In the genomic region with DNA sequence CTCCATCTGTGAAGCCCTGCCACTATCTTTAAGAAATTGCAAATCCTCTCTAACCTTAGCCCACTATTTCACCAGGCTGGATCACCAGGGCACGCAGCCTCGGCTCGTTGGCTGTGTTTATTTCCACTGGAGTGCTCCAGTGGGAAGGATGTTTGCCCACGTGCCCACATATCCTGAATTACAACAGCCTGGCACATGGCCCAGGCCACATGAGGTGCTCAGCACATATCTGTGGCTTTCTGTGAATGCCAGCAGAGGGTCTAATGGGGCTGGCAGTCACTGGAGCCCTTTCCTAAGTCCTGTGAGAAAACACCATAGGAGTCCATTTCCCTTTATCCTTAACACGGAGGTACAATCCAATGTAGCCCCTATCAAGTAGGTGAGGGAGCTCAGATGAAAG, we compare ENCODE assay signal across 29 mouse cellular contexts. TPM values are rescaled to one million over a fixed set of nuclear protein-coding genes. Genes with fewer than 3 reads are reported as not detected.
DNase-seq lines count a peak whose midpoint lies in the region; ATAC-seq lines count a peak whose summit lies in the region.
"Had no signal": no experiment of that assay in that cellular context is flagged by ENCODE, and none has a peak within 500 bp of the region (broad histone marks: within the 10 kb centered on the region; RNA-seq: fewer than 3 reads in every experiment).

No protein-coding gene starts in this region.

- H3K9ac ChIP-seq in hindbrain, embryonic 13.5 days, result no peak overlapping the region
- H3K9ac ChIP-seq: forebrain, postnatal 0 days; hindbrain, embryonic 12.5 days; liver, embryonic 12.5 days; neural tube, embryonic 12.5 days had no signal

- H3K9me3 ChIP-seq in hindbrain, embryonic 13.5 days, result no peaks in the 10 kb centered on the region
- H3K9me3 ChIP-seq: G1E; heart, embryonic 10.5 days; hindbrain, embryonic 12.5 days; liver, embryonic 12.5 days; midbrain, embryonic 10.5 days; neural tube, embryonic 12.5 days had no signal

- no peak for ATAC-seq in erythroblast, adult 5-6 weeks (replicated peaks; ENCODE audit: low FRiP score, poor library complexity, severe bottlenecking)
- no peak for ATAC-seq in hindbrain, embryonic 13.5 days (ENCODE audit: low FRiP score)
- ATAC-seq: forebrain, postnatal 0 days; inflammation-experienced regulatory T-cells, adult 6 months; liver, embryonic 12.5 days had no signal

- H3K4me3 ChIP-seq in hindbrain, embryonic 13.5 days, result no peak overlapping the region
- H3K4me3 ChIP-seq: heart, embryonic 10.5 days; hindbrain, embryonic 12.5 days; left cerebral cortex, adult 2 months; liver, embryonic 12.5 days; midbrain, embryonic 10.5 days; neural tube, embryonic 12.5 days had no signal

- H3K27ac ChIP-seq in hindbrain, embryonic 13.5 days, result no peak overlapping the region
- H3K27ac ChIP-seq: heart, embryonic 10.5 days; hindbrain, embryonic 12.5 days; left cerebral cortex, adult 2 months; liver, embryonic 12.5 days; midbrain, embryonic 10.5 days; neural tube, embryonic 12.5 days had no signal

- no peaks in the 10 kb centered on the region for H3K27me3 ChIP-seq in hindbrain, embryonic 13.5 days
- H3K27me3 ChIP-seq: hindbrain, embryonic 12.5 days; neural tube, embryonic 12.5 days had no signal

- 74% methylated on average over 5 of the region's 5 CpGs for WGBS in hindbrain, embryonic 13.5 days

- H3K36me3 ChIP-seq in hindbrain, embryonic 13.5 days, result no peaks in the 10 kb centered on the region
- H3K36me3 ChIP-seq: G1E; heart, embryonic 10.5 days; hindbrain, embryonic 12.5 days; liver, embryonic 12.5 days; midbrain, embryonic 10.5 days; neural tube, embryonic 12.5 days had no signal

- DNase-seq in heart, postnatal 10 days, result peak; percentile 19 to 30
- DNase-seq in heart, postnatal 14 days, result no peak
- DNase-seq in NIH3T3 (ENCODE audit: low read depth), result peak; percentile 71
- peak; percentile 68 to 80 for DNase-seq in lung, adult 18-20 months
- peak; percentile 36 to 68 for DNase-seq in lung, postnatal 4 days
- no peak for DNase-seq in right cerebral cortex, postnatal 36 days (ENCODE audit: low spot score in 2 of 2)
- DNase-seq: cerebellum, adult 9-10 months; forebrain, postnatal 0 days; kidney, postnatal 36 days; thymus, adult 18-20 months; thymus, postnatal 4 days had no signal

- intact Hi-C loops in heart, postnatal 10 days (cut with DNase I), result no loop called here
- intact Hi-C loops in heart, postnatal 14 days (cut with DNase I), result loop anchor here (10.0 kb wide), 1 partner anchor 292 kb away; no protein-coding TSS in a partner anchor

- 0 out of 2 replicates have a peak, but pooled peaks cover 4% of the 10 kb centered on the region for H3K4me1 ChIP-seq in hindbrain, embryonic 13.5 days (replicated peaks)
- H3K4me1 ChIP-seq: hindbrain, embryonic 12.5 days; liver, embryonic 12.5 days; neural tube, embryonic 12.5 days had no signal

- H3K4me2 ChIP-seq in hindbrain, embryonic 13.5 days, result no peak overlapping the region
- H3K4me2 ChIP-seq: hindbrain, embryonic 12.5 days; liver, embryonic 12.5 days; neural tube, embryonic 12.5 days had no signal

RNA-seq across cellular contexts. Expression of a gene that starts 5.8 kb away (rescaled TPM):
- 1 to 10 TPM in 1 of 2 experiments, under 1 TPM in 1; 0.97 to 1.1 TPM for total RNA-seq in heart, postnatal 10 days (2021)
- total RNA-seq in heart, postnatal 14 days (2021), result under 1 TPM; 0.29 to 0.88 TPM
- total RNA-seq in erythroblast, adult 5-6 weeks (2015; ENCODE audit: low replicate concordance), result 0.84 TPM in 1 of 2 replicates, not detected in the other
- 0.51 TPM in 1 of 2 replicates, not detected in the other for total RNA-seq in erythroblast, adult 5-6 weeks (2017; ENCODE audit: low replicate concordance)
- 0.13 and 0.22 TPM in 2 replicates for polyA plus RNA-seq in hindbrain, embryonic 13.5 days (2015; fragmentation: Nextera tagmentation; extraction: Ambion mirVana)
- total RNA-seq: common myeloid progenitor, adult 5-6 weeks; forebrain, postnatal 0 days; G1E had no signal
- polyA plus RNA-seq: embryonic facial prominence, embryonic 11.5 days; G1E; inflammation-experienced regulatory T-cells, adult 6 months had no signal

RNA-seq across cellular contexts. Expression of a gene that starts 27.0 kb away (rescaled TPM):
- not detected for total RNA-seq in heart, postnatal 10 days (2021)
- not detected for total RNA-seq in heart, postnatal 14 days (2021)
- not detected in 2 replicates for total RNA-seq in erythroblast, adult 5-6 weeks (2015; ENCODE audit: low replicate concordance)
- total RNA-seq in erythroblast, adult 5-6 weeks (2017; ENCODE audit: low replicate concordance), result not detected in 2 replicates
- not detected in 2 replicates for polyA plus RNA-seq in hindbrain, embryonic 13.5 days (2015; fragmentation: Nextera tagmentation; extraction: Ambion mirVana)
- total RNA-seq: common myeloid progenitor, adult 5-6 weeks; G1E; gastrocnemius, postnatal 4 days had no signal
- polyA plus RNA-seq: embryonic facial prominence, embryonic 11.5 days; forebrain, postnatal 0 days; G1E; heart, embryonic 10.5 days; heart, postnatal 0 days; hindbrain, embryonic 12.5 days; inflammation-experienced regulatory T-cells, adult 6 months; kidney, embryonic 14.5 days; limb, embryonic 11.5 days; liver, embryonic 12.5 days; lung, embryonic 16.5 days; midbrain, embryonic 10.5 days; stomach, embryonic 14.5 days had no signal

Comparison
In these comparisons a context has a peak if more than half of its experiments do, and no peak if none do; other contexts are left out.
1. DNase-seq: peak in heart, postnatal 10 days (2 of 2), NIH3T3 (single experiment), lung, adult 18-20 months (2 of 2) and lung, postnatal 4 days (2 of 2); none in heart, postnatal 14 days (0 of 2) and right cerebral cortex, postnatal 36 days (0 of 2).